Mouse (Mus musculus): Measurements from ENCODE around the gene E2f7.

Gene E2f7

GRCm38 (mm10) chr10:110781772-110782171 is 36.5 kb downstream of the E2f7 start:
- no peak for DNase-seq

GRCm38 (mm10) chr10:110782655-110783054 is 37.4 kb downstream of the E2f7 start:
- no peak for DNase-seq

GRCm38 (mm10) chr10:110788049-110788752 is 43.0 kb downstream of the E2f7 start:
- DNase-seq = no peak

- DNase-seq = no peak
These were observed 44.4 kb downstream of the E2f7 start for GRCm38 (mm10) chr10:110789683-110790082.

- DNase-seq = no peak
These were observed 48.0 kb downstream of the E2f7 start for GRCm38 (mm10) chr10:110793150-110793787.

GRCm38 (mm10) chr10:110794564-110795205 is 49.4 kb downstream of the E2f7 start:
- DNase-seq = peak; percentile 27

GRCm38 (mm10) chr10:110795206-110795796 is 50.1 kb downstream of the E2f7 start:
- no peak for DNase-seq

- DNase-seq = no peak
These were observed 56.1 kb downstream of the E2f7 start for GRCm38 (mm10) chr10:110801296-110801695.

- DNase-seq = no peak
These were observed 59.2 kb downstream of the E2f7 start for GRCm38 (mm10) chr10:110804279-110805024.

- DNase-seq = no peak
These were observed 59.9 kb downstream of the E2f7 start for GRCm38 (mm10) chr10:110805025-110805740.

- DNase-seq = no peak
These were observed 61.2 kb downstream of the E2f7 start for GRCm38 (mm10) chr10:110806471-110806870.

GRCm38 (mm10) chr10:110810528-110810927 is 65.3 kb downstream of the E2f7 start:
- DNase-seq = no peak

- DNase-seq = no peak
These were observed 66.1 kb downstream of the E2f7 start for GRCm38 (mm10) chr10:110811209-110811861.

GRCm38 (mm10) chr10:110811862-110812225 is 66.6 kb downstream of the E2f7 start:
- DNase-seq = no peak

- DNase-seq = no peak
These were observed 75.9 kb downstream of the E2f7 start for GRCm38 (mm10) chr10:110821139-110821538.

GRCm38 (mm10) chr10:110821692-110822091 is 76.5 kb downstream of the E2f7 start:
- no peak for DNase-seq

- DNase-seq = no peak
These were observed 87.1 kb downstream of the E2f7 start for GRCm38 (mm10) chr10:110832336-110832735.

- DNase-seq = no peak
These were observed 90.0 kb downstream of the E2f7 start for GRCm38 (mm10) chr10:110835115-110835806.

Measured in cerebellum, adult 9-10 months (tissue).